Mouse (Mus musculus): ENCODE measurements around the gene Tbc1d7. TPM values are rescaled to one million over a fixed set of nuclear protein-coding genes. Genes with fewer than 3 reads are reported as not detected.

Tbc1d7 gene
- polyA plus RNA-seq, 1 experiment from 2014 or later, result 85.7 TPM

GRCm38 (mm10) chr13:43191290-43191689, 20.0 kb upstream of the Tbc1d7 start:
- Histone ChIP-seq H3K36me3 (no peaks in the 10 kb centered on the region), H3K9me3 (no peaks in the 10 kb centered on the region), H3K9ac (no peak overlapping the region), H3K4me2 (no peak overlapping the region), H3K27me3 (0 out of 2 replicates have a peak, but pooled peaks cover 4% of the 10 kb centered on the region), H3K4me1 (replicated peaks) (peaks cover 6% of the 10 kb centered on the region), H3K27ac (no peak overlapping the region), H3K4me3 (no peak overlapping the region)
- no peak for ATAC-seq (ENCODE audit: low FRiP score)
- 17% methylated on average over 2 of the region's 2 CpGs for WGBS

GRCm38 (mm10) chr13:43187736-43188135, 16.4 kb upstream of the Tbc1d7 start:
- 96% methylated on average over 4 of the region's 4 CpGs for WGBS
- no peak overlapping the region for H3K4me3 ChIP-seq
- ATAC-seq (ENCODE audit: low FRiP score), result no peak
- peaks cover 13% of the 10 kb centered on the region for H3K4me1 ChIP-seq (replicated peaks)
- H3K9me3 ChIP-seq, result no peaks in the 10 kb centered on the region
- 0 out of 2 replicates have a peak, but pooled peaks cover 4% of the 10 kb centered on the region for H3K27me3 ChIP-seq
- H3K9ac ChIP-seq, result no peak overlapping the region
- no peak overlapping the region for H3K27ac ChIP-seq
- no peaks in the 10 kb centered on the region for H3K36me3 ChIP-seq
- H3K4me2 ChIP-seq, result no peak overlapping the region

- 0 out of 2 replicates have a peak, but pooled peaks have one; percentile 37 for ATAC-seq (ENCODE audit: low FRiP score)
- Histone ChIP-seq H3K36me3 (no peaks in the 10 kb centered on the region), H3K4me2 (peak overlapping the region; percentile 49), H3K27ac (no peak overlapping the region), H3K9me3 (no peaks in the 10 kb centered on the region), H3K27me3 (0 out of 2 replicates have a peak, but pooled peaks cover 4% of the 10 kb centered on the region), H3K9ac (no peak overlapping the region), H3K4me1 (replicated peaks) (peaks cover 14% of the 10 kb centered on the region; the same call in 1 of the 2 replicates), H3K4me3 (peak overlapping the region; percentile 23)
- 63% methylated on average over 8 of the region's 8 CpGs for WGBS
These were observed 12.2 kb upstream of the Tbc1d7 start for GRCm38 (mm10) chr13:43183248-43184055.

- 19% methylated on average over 14 of the region's 14 CpGs for WGBS
- peak overlapping the region; percentile 9; the same call in 1 of the 2 replicates for H3K27ac ChIP-seq
- 0 out of 2 replicates have a peak, but pooled peaks cover 4% of the 10 kb centered on the region for H3K27me3 ChIP-seq
- H3K36me3 ChIP-seq, result no peaks in the 10 kb centered on the region
- H3K9me3 ChIP-seq, result no peaks in the 10 kb centered on the region
- peak overlapping the region; percentile 23 for H3K4me3 ChIP-seq
- peak overlapping the region; percentile 49 for H3K4me2 ChIP-seq
- H3K4me1 ChIP-seq (replicated peaks), result peaks cover 14% of the 10 kb centered on the region; the same call in 1 of the 2 replicates
- peak overlapping the region; percentile 31; the same call in 1 of the 2 replicates for H3K9ac ChIP-seq
- peak; percentile 50; the same call in 1 of the 2 replicates for ATAC-seq (ENCODE audit: low FRiP score)
These were observed 11.3 kb upstream of the Tbc1d7 start for GRCm38 (mm10) chr13:43182465-43183201.

- ATAC-seq (ENCODE audit: low FRiP score), result no peak
- Histone ChIP-seq H3K4me1 (replicated peaks) (peaks cover 14% of the 10 kb centered on the region; the same call in 1 of the 2 replicates), H3K27me3 (0 out of 2 replicates have a peak, but pooled peaks cover 4% of the 10 kb centered on the region), H3K27ac (no peak overlapping the region), H3K4me3 (no peak overlapping the region), H3K36me3 (no peaks in the 10 kb centered on the region), H3K4me2 (no peak overlapping the region), H3K9ac (0 out of 2 replicates have a peak overlapping the region, but pooled peaks have one; percentile 24), H3K9me3 (no peaks in the 10 kb centered on the region)
- WGBS, result 60% methylated on average over 7 of the region's 7 CpGs
These were observed 9.8 kb upstream of the Tbc1d7 start for GRCm38 (mm10) chr13:43181104-43181503.

- H3K27me3 ChIP-seq, result 0 out of 2 replicates have a peak, but pooled peaks cover 4% of the 10 kb centered on the region
- no peak overlapping the region for H3K9ac ChIP-seq
- no peak overlapping the region for H3K4me3 ChIP-seq
- ATAC-seq (ENCODE audit: low FRiP score), result no peak
- H3K27ac ChIP-seq, result no peak overlapping the region
- no peak overlapping the region for H3K4me2 ChIP-seq
- 96% methylated on average over 7 of the region's 7 CpGs for WGBS
- no peaks in the 10 kb centered on the region for H3K9me3 ChIP-seq
- no peaks in the 10 kb centered on the region for H3K36me3 ChIP-seq
- peaks cover 4% of the 10 kb centered on the region for H3K4me1 ChIP-seq (replicated peaks)
These were observed 6.0 kb upstream of the Tbc1d7 start for GRCm38 (mm10) chr13:43177317-43177716.

- WGBS, result 97% methylated on average over 3 of the region's 3 CpGs
- H3K27ac ChIP-seq, result no peak overlapping the region
These were observed 5.4 kb upstream of the Tbc1d7 start for GRCm38 (mm10) chr13:43176676-43177075.

GRCm38 (mm10) chr13:43173262-43173661, 2.0 kb upstream of the Tbc1d7 start:
- peaks cover 3% of the 10 kb centered on the region; the same call in 1 of the 2 replicates for H3K36me3 ChIP-seq
- H3K9me3 ChIP-seq, result no peaks in the 10 kb centered on the region
- H3K4me2 ChIP-seq, result no peak overlapping the region
- ATAC-seq (ENCODE audit: low FRiP score), result no peak
- H3K27me3 ChIP-seq, result no peaks in the 10 kb centered on the region
- no peak overlapping the region for H3K27ac ChIP-seq
- 21% methylated on average over 9 of the region's 9 CpGs for WGBS
- H3K4me1 ChIP-seq (replicated peaks), result peaks cover 12% of the 10 kb centered on the region
- no peak overlapping the region for H3K4me3 ChIP-seq
- no peak overlapping the region for H3K9ac ChIP-seq

More at GRCm38 (mm10) chr13:43176676-43177075, 5.4 kb upstream of the Tbc1d7 start:
- Histone ChIP-seq H3K36me3 (no peaks in the 10 kb centered on the region), H3K27me3 (no peaks in the 10 kb centered on the region), H3K4me3 (no peak overlapping the region), H3K9ac (no peak overlapping the region), H3K4me2 (no peak overlapping the region), H3K9me3 (no peaks in the 10 kb centered on the region), H3K4me1 (replicated peaks) (peaks cover 8% of the 10 kb centered on the region)
- no peak for ATAC-seq (ENCODE audit: low FRiP score)

- Histone ChIP-seq H3K9ac (peak overlapping the region; percentile 86), H3K36me3 (peaks cover 3% of the 10 kb centered on the region; the same call in 1 of the 2 replicates), H3K4me2 (peak overlapping the region; percentile 61), H3K9me3 (no peaks in the 10 kb centered on the region), H3K4me3 (peak overlapping the region; percentile 65), H3K27me3 (no peaks in the 10 kb centered on the region), H3K4me1 (replicated peaks) (peaks cover 12% of the 10 kb centered on the region), H3K27ac (peak overlapping the region; percentile 84)
- 32% methylated on average over 14 of the region's 14 CpGs for WGBS
- no peak for ATAC-seq (ENCODE audit: low FRiP score)
These were observed 874 bp upstream of the Tbc1d7 start for GRCm38 (mm10) chr13:43172036-43172713.

- no peak for ATAC-seq (ENCODE audit: low FRiP score)
- no peak overlapping the region for H3K4me2 ChIP-seq
- H3K4me1 ChIP-seq (replicated peaks), result peaks cover 12% of the 10 kb centered on the region
- WGBS, result 80% methylated on average over 9 of the region's 9 CpGs
- H3K9ac ChIP-seq, result no peak overlapping the region
- peaks cover 40% of the 10 kb centered on the region for H3K36me3 ChIP-seq
- H3K4me3 ChIP-seq, result no peak overlapping the region
- no peaks in the 10 kb centered on the region for H3K27me3 ChIP-seq
- H3K9me3 ChIP-seq, result no peaks in the 10 kb centered on the region
- H3K27ac ChIP-seq, result no peak overlapping the region
These were observed 3.6 kb downstream of the Tbc1d7 start for GRCm38 (mm10) chr13:43167721-43168120.

- H3K4me3 ChIP-seq, result no peak overlapping the region
- no peaks in the 10 kb centered on the region for H3K27me3 ChIP-seq
- H3K27ac ChIP-seq, result peak overlapping the region; percentile 76; the same call in 1 of the 2 replicates
- H3K9me3 ChIP-seq, result no peaks in the 10 kb centered on the region
- peaks cover 42% of the 10 kb centered on the region for H3K36me3 ChIP-seq
- ATAC-seq (ENCODE audit: low FRiP score), result no peak
- H3K4me2 ChIP-seq, result no peak overlapping the region
- H3K9ac ChIP-seq, result no peak overlapping the region
- WGBS, result 75% methylated on average over 3 of the region's 3 CpGs
- H3K4me1 ChIP-seq (replicated peaks), result peaks cover 13% of the 10 kb centered on the region; the same call in 1 of the 2 replicates
These were observed 11.9 kb downstream of the Tbc1d7 start for GRCm38 (mm10) chr13:43159429-43159828.
